Mouse (Mus musculus) bone marrow, adult 2 months (tissue): ENCODE results near the gene Parp3.

Experiments
- CTCF ChIP-seq: fragments of 200-500 bp; IDR thresholded peaks from 2 replicates; pipeline ENCODE4 v1.5.1; 2011; ENCODE audit warnings: low read length, control low read depth; ENCODE audit not compliant: control insufficient read depth, insufficient read depth
- POLR2A ChIP-seq: fragments of 200-500 bp; IDR thresholded peaks from 2 replicates; pipeline ENCODE4 v1.6.1; 2011; ENCODE audit warnings: low read depth, mild to moderate bottlenecking, control low read depth, low read length, borderline replicate concordance; ENCODE audit not compliant: control insufficient read depth

GRCm38 (mm10) chr9:106474456-106474855, 2.3 kb downstream of the Parp3 start:
- TF ChIP-seq POLR2A (no peak), CTCF (peak; percentile 54; the same call in 1 of the 2 replicates)
